Mouse (Mus musculus) mouse trophoblast stem cell (cell line): ENCODE data around the gene Chrnb1.

Experiments
- in situ Hi-C, 2 experiments: fragments of 300-500 bp; cut with MseI, MboI; formaldehyde crosslinking; loops; 2 replicates in 1 of 2; 3 replicates in 1 of 2; pipeline ENCODE4 v1.15.1; 2025

Chrnb1 gene

DNA sequence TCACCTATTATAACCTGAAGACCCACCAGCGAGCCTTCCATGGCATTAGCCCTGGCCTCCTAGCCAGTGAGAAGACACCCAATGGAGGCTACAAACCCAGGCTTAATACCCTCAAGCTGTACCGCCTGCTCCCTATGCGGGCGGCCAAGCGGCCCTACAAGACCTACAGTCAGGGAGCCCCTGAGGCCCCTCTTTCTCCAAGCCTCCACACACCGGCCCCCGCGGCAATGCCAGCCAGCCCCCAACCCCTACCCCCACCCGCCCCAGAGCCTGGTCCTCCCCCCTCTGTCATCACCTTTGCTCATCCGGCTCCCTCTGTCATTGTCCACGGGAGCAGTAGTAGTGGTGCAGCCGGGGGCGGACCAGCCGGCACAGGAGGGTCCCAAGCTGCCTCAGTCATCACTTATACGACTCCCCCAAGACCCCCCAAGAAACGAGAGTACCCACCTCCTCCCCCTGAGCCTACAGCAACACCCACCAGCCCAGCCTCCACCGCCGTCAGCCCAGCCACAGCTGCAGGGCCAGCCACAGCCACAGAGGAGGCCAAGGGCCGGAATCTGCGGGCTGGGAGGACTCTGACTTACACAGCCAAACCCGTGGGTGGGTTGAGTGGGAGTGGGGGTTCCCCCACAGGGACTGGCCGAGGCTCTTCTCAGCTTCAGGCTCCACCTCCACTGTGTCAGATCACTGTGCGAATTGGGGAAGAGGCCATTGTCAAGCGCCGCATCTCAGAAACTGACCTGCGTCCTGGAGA is 18.1 kb downstream of the Chrnb1 start:
- in situ Hi-C loops, result no loop called here

DNA sequence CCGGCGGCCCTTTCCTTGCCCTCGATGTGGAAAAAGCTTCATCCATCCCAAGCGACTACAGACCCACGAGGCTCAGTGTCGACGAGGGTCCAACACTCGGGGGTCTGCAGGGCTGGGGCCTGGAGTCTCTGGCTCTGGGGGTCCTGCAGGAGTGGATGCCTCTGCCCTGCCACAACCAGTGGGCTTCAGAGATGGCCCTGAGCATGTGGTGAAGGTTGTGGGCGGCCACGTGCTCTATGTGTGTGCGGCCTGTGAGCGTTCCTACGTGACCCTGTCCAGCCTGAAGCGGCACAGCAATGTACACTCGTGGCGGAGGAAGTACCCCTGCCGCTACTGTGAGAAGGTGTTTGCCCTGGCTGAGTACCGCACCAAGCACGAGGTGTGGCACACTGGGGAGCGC is 19.3 kb downstream of the Chrnb1 start:
- in situ Hi-C loops, result no loop called here

DNA sequence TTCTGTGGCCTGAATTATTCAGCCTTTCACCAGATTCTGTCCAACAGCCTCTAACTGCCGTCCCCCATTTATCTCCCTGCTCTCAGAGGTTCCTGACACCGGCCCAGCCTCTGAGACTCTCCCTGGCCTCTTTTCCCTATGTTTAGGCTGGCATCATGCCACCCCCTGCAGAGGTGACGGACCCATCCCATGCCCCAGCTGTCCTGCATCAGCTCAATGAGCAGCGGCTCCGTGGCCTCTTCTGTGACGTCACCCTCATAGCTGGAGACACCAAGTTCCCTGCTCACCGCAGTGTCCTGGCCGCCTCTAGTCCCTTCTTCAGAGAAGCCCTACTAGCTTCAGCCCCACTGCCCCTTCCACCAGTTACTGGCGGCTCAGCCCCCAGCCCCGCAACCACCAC is 20.0 kb downstream of the Chrnb1 start:
- in situ Hi-C loops, result no loop called here

DNA sequence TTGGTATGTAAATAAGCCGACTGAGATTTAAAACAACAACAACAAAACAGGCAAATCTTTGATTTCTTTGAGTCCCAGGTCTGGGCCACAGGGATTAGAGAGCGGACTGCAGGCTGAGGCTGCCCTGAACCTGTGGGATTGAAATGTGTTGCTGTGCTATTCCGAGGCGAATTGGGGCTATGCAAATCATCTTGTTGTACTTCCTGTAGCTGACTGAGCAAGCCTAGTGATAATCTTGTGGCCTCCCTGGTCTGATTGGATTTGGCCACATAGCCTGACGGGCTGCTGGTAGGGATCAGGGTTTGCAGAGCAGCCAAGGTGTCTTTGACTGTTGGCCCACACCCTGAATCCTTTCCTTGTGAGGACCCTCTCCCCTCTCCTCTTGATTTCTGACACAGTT is 20.8 kb downstream of the Chrnb1 start:
- in situ Hi-C loops, result no loop called here

DNA sequence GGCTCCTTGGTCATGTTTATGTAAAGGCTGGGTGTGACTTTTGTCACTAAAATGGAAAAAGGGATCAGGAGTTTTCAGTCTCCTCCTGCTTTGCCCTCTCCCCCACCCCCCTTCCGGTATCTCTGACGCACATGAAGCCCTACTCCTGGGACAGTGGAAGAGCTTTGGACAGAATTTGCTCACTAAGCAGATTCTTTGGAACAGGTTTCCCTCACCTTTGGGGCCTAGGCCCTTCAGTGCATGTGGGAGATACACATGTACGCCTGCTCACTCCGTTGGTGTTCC is 28.2 kb downstream of the Chrnb1 start:
- in situ Hi-C loops, result no loop called here

DNA sequence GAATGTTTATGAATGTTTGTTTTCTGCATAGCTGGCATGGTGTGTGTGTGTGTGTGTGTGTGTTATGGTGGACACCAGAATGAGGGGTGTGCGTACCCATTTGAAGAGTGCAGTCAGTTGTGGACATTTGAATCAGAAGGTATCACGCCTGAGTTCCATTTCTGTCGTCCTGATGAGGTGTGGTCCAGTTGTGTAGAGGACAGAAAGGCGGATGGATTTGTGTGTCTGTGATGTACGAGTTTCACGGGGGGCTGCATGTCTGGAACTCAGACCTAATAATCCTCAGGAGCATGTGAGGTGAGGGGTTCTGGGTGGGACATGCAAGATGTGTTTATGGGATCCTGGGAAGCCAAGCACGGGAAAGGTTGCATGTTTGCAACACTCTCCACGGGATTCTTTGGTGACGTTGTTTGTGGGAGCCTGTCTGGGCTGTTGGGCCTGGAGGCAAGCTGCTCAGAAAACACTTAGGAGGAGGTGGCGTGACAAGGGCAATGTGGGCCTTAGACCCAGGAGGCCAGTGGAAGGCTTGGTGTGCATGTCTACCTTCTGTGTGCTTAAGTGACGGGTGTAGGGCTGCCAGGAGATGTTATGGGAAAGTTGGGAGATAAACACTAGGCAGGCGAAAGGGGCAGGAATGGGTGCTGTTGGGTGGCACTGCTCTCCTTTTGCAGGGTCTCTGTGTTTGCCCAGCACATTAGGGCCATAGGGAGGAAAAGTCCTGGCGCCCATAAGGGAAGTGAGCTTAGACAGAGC is 28.7 kb downstream of the Chrnb1 start:
- in situ Hi-C loops, result no loop called here

DNA sequence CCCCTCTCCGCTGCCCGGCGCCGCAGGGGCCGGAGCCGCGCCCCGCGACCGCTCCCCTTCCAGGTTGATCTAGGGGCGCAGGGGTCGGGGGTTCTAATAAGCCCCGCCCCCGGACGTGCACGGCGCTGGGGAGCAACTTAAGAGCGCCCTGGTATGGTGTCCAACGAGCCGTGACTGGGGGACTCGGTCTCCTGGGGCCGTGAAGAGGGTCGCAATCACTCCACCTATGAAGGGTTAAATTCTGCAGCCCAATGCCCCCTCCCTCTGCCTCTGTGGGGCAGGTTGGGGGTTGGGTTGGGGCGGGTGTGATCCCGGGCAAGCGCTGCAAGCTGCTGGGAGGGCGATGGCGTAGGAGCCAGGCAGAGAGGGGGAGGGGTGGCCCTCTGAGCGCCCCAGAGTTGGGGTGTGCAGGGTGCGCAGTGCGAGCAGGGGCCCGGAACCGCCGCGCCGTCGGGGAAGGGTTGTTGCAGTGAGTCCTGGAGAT is 29.6 kb downstream of the Chrnb1 start:
- in situ Hi-C loops, result no loop called here

DNA sequence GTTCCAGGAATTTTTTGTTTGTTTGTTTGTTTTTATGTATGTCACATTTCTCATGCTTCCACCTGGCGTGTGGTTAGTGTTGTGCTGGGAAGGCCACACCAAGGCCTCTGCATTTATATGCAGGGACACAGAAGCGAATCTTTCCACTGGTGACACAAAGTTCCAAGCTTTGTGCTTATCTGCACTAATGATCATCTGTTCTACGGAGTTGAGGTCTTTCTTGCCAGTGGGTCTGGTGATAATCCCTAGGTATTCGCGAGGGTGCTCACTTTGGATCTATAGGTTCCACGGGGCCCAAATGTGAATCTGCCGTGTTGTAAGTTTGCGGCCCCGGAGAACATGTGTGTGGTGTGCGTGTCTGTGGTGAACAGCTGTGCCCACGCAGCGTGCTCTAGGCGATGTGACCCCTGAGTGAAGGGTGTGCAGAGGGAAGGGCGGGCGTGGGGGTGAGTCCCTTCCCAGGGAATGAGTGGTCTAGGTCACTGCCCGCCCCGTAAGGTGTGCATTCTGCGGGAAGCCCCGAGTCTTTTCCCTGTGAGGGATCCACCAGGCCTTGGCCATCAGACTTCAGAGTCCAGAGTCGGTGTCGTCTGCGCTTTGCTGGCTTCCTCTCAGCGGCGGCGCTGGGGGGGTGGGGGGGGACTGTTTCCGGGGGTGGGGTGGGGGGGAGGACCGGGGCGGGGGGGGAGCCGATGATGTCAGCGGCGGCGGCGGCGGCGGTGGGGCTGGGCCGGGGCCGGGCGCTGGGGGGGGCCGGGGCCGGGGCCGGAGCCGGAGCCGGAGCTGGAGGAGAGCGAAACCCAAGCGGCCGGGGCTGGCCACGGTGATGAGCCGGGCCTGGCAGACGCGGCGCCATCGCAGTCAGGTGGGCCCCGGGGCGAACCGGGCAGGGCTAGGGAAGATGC is 30.3 kb downstream of the Chrnb1 start, which contains the start of gene Zbtb4:
Gene Zbtb4, plus strand, starts transcription at position 692 of the 905 bp plus-strand sequence.
- in situ Hi-C loops, result no loop called here

DNA sequence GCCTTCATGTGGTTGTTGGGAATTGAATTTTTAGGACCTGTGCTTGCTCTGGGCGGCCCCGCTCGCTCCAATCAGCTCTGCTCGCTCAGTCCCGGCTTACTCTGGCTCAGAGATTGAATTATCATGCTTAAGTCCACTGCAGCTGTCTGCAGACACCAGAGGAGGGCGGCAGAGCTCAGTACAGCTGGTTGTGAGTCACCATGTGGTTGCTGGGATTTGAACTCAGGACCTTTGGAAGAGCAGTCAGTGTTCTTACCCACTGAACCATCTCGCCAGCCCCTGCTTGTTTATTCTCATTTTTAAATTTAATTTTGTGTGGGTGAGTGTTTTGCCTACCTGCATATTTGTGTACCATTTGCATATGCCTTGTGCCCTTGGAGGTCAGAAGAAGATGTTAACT is 32.2 kb downstream of the Chrnb1 start:
- in situ Hi-C loops, result no loop called here

DNA sequence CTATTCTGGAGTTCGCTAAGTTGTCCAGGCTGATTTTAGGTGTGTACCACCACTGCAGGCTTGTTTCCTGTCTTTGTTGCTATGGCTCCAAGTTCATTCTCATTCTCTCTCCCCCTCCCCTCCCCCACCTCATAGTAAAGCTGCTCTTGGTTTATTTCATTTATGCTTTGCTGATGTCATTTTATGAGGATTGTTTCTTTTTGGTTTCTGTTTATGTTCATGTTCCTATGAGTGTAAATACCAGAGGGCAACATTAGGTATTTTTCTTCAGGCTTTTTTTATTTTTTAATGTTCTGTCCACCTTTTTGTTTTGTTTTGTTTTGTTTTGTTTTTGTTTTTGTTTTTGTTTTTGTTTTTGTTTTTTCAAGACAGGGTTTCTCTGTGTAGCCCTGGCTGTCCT is 33.9 kb downstream of the Chrnb1 start, which contains the start of gene Slc35g3:
Gene Slc35g3, minus strand, starts transcription at position 101 of the 400 bp plus-strand sequence.
- in situ Hi-C loops, result no loop called here

DNA sequence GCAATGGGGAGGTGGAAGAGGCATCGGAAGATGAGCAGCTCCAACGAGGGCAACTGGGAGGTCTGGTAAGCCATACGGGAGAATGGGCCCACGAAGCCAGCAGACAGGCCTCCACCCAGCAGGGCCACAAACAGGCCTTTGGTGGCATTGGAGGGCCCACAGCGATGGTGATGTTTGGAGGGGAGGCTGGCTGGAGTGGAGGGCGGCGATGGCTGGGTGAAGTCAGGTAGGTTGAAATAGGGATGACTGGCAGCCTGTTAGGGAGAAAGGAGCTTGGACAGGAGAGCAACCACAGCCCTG is 34.9 kb downstream of the Chrnb1 start:
- in situ Hi-C loops, result no loop called here

DNA sequence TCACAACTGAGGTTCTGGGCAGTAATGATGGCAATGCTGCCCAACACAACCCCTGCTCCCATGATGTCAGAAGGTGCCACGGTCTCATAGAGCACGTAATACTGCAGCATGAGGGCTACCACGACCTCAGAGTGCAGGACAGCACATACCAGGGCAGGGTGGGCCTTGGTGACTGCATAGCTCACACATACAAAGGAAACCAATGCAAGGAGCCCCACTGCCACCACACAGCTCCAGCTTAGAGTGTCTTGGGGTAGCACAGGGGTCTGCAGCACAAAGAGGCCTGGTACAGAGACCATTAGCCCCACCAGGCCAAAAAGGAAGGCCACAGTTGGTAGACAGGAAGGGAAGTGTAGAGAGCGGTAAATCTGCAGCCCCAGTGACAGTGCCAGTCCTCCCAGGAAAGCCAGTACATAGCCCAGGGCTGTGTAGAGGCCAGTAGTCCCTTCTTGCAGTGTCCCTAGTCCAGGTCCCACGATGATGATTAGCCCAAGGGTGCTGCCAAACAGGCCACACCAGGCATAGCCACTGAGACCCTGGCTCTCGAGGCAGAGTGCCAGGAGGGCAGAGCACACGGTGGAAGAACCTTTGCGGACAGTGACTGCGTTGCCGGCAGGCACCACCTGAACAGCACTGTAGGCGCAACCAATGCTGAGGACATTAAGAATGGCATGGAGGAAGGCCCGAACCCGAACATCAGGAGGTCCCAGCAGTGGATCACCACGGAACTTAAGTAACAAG is 35.4 kb downstream of the Chrnb1 start:
- in situ Hi-C loops, result no loop called here

DNA sequence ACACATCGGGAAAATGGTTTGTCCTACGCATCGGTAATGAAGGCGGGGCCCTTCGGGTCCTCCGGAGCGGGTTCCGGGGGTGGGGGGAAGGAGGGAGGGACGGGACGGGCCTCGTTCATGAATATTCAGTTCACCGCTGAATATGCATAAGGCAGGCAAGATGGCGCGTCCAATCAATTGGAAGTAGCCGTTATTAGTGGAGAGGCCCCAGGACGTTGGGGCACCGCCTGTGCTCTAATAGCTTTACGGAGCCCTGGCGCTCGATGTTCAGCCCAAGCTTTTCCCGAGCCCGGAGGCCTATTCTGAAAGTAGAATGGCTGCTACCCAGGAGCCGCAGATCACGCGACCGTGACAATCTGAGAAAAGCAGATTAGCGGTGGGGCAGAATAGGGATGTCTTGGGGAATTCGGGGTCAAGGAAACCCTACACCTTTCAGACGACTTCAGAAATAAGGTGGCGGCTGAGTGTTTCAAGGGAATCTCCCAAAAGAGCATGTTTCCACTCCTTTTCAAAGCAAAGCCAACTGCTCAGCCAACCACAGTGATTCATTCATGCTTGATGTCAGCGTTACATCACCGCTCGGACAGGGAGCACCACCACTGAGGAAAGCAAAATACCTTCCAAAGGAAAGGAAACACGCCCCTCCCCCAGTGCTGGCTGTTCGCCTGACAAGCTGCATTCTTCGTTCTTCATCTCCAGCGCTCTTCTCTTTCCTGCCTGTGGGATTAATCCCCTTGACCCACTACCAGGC is 36.6 kb downstream of the Chrnb1 start:
- in situ Hi-C loops, result no loop called here

DNA sequence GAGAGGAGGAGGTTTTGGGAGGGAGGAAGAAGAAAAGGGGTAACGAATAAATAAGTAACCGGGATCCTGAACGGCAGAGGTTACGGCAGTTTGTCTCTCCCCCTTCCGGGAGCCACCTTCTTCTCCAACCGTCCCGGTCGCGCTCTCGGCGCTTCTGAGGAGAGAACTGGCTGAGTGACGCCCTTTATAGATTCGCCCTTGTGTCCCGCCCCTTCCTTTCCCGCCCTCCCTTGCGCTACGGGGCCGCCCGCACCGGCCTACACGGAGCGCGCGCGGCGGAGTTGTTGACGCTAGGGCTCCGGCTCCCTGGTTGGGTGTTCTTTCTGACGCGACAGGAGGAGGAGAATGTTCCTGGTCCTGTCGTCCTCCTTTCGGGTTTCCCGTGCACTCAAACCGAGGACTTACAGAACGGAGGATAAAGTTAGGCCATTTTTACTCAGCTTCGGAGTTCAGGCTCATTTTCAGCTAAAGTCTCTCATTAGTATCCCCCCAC is 37.2 kb downstream of the Chrnb1 start, which contains the start of gene Polr2a:
Gene Polr2a, minus strand, starts transcription at position 160 of the 493 bp plus-strand sequence.
- in situ Hi-C loops, result no loop called here

DNA sequence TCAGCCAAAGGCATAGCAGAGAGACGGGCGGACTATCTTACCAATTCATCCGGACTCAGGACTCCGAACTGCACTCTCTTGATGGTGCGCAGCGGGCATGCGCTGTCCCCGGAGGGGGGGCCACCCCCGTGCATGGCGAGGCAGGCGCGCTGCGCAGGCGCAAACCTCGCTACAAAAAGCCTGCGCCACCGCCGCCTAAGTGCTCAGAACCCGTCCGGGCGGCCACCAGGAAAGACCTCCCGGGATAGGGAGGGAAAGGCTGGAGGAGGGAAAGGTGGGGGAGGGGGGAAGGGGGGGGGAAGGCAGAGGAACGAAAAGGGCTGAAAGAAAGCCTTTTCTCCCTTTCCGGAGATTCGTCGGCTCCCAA is 37.7 kb downstream of the Chrnb1 start:
- in situ Hi-C loops, result no loop called here

DNA sequence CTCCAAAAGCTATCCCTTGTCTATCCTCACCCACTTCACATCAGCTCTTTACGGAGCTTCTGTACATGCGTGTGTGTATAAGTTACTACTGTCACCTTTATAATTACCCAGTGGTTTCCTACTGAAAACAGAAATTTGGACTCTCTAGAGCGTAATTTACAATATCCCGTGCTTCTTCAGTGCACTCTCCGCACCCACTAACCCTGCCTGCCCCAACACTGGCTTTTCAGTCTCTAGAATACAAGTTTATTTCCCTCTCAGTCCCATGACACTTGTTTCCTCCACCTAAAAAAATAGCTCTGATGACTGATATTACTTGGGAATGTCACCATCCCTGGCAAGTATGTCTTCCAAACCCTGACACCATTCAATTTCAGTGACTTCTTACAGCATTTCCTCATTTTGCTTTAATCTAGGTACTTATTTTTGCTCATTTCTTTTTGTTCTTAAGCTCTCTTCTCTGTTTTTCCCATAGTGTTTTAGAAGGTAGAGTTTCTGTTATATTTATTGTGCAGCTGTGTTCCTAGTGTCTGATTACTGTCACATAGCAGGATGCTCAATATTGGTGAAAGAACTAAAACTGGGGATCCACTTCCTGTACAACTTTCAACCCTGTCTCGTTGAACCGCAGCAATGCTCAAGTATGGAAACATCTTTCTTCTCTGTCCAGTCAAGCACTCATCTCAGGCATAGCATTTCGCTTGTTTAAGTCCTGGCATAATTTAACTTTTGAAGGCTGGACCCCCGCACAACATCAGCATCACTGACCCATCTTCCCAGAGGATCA is 38.2 kb downstream of the Chrnb1 start:
- in situ Hi-C loops, result no loop called here

DNA sequence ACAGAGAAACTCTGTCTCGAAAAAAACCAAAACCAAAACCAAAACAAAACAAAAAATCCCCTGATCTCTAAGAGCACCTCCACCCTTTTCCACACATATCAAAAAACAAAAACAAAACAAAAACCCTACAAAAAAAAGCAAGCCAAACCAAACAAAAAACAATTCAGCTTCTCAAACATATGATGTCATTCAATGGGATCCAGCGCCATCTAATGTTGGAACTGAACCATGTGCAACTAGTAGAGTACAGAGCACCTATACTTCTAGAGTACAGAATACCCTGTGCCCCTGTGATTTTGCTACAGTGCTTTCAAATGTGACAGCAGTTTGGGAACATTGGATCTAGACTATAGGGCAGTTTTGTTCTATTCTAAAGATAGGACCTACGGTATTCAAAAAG is 41.0 kb downstream of the Chrnb1 start:
- in situ Hi-C loops, result no loop called here

DNA sequence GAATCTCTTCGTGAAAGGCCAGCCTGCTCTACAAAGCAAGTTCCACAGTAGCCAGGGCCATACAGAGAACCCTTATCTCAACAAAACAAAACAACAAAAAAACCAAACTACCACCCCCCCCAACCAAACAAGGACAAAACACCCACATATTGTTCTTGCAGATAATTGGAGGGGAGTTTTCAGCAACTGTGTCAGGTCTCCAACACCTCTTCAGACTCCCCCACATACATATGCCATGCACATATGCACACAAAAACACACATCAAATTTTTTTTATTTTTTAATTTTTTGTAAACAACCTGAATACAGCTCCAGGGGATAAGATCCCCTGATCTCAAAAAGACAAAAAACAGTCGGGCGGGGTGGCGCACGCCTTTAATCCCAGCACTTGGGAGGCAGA is 41.5 kb downstream of the Chrnb1 start:
- in situ Hi-C loops, result no loop called here

DNA sequence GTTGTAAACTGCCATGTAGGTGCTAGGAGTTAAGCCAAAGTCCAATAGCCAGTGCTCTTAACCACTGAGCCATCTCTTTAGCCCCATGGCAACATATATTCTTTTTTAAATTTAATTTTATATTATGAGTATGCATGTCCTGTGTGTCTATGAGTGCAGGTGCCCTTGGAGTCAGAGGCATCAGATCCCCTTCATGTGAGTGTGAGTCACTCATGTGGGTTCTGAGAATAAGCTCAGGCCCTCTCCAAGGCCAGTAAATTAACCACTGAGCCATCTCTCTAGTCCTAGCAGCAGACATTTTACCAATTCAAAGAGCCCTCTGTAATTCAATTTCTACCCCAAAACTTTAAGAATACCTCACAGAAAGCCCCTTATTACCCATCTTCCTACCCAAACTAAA is 43.1 kb downstream of the Chrnb1 start:
- in situ Hi-C loops, result no loop called here

DNA sequence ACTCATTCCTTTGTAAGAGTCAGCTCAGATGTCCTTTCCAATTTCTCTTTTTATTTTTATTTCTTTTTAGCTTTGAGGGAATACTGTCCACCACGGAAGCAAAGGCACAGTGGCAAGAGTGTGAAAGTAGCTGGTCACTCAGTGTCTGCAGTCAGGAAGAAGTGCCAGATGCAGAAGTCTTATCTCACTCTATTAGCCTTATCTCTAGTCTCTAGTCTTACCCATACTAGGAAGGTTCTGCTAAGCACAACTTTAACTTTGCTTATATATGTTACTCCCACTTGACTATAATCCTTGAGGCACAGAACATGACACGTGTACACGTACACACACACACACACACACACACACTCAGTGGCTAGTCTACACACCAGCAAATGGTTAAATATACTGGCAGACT is 44.1 kb downstream of the Chrnb1 start:
- in situ Hi-C loops, result no loop called here
